9 mouse cellular contexts compared by ENCODE assay signal in genomic region chr4:145245581-145245980, GRCm38 (mm10). TPM values are rescaled to one million over a fixed set of nuclear protein-coding genes. Genes with fewer than 3 reads are reported as not detected.
DNase-seq lines count a peak whose midpoint lies in the region; ATAC-seq and TF ChIP-seq lines count a peak whose summit lies in the region.
"Had no signal": no experiment of that assay in that cellular context is flagged by ENCODE, and none has a peak within 500 bp of the region (broad histone marks: within the 10 kb centered on the region; RNA-seq: fewer than 3 reads in every experiment).

No protein-coding gene starts in this region.

- H3K27ac ChIP-seq in heart, embryonic 14.5 days (replicated peaks in 1 of 2; ENCODE audit: control insufficient read depth in 1 of 2, insufficient read depth in 1 of 2, low read depth in 2 of 2, low read length in 2 of 2): no peak overlapping the region
- H3K27ac ChIP-seq in bone marrow macrophage, adult 2 months (ENCODE audit: insufficient read depth, low read depth, low read length): peak overlapping the region; percentile 84
- H3K27ac ChIP-seq in hindbrain, postnatal 0 days: no peak overlapping the region
- no peak overlapping the region for H3K27ac ChIP-seq in midbrain, embryonic 13.5 days

- no peaks in the 10 kb centered on the region for H3K36me3 ChIP-seq in heart, embryonic 14.5 days (ENCODE audit: control insufficient read depth, insufficient read depth, low read length)
- H3K36me3 ChIP-seq in hindbrain, postnatal 0 days (ENCODE audit: insufficient read depth, low read length): no peaks in the 10 kb centered on the region
- H3K36me3 ChIP-seq in midbrain, embryonic 13.5 days: no peaks in the 10 kb centered on the region

- no peak for DNase-seq in heart, adult 8-10 months (ENCODE audit: low spot score)
- DNase-seq in hindbrain, postnatal 0 days (ENCODE audit: low spot score): no peak
- no peak for DNase-seq in cerebellum, postnatal 25 days
- DNase-seq in layer of hippocampus, adult 18-20 months (ENCODE audit: low spot score in 2 of 2): no peak
- DNase-seq in T-cell, adult 2 months (ENCODE audit: low spot score): no peak
- DNase-seq: cerebellum, adult 11-12 months had no signal

- TF ChIP-seq POLR2A in bone marrow macrophage, adult 2 months (IDR thresholded peaks at IDR 0.05; ENCODE audit: borderline replicate concordance, low read depth, low read length): no peak

- peaks cover 20% of the 10 kb centered on the region for H3K27me3 ChIP-seq in heart, embryonic 14.5 days (ENCODE audit: control insufficient read depth, insufficient read depth, low read length)
- H3K27me3 ChIP-seq in hindbrain, postnatal 0 days (ENCODE audit: insufficient read depth, low read length): 0 out of 2 replicates have a peak, but pooled peaks cover 5% of the 10 kb centered on the region
- H3K27me3 ChIP-seq in midbrain, embryonic 13.5 days: peaks cover 32% of the 10 kb centered on the region

- no peak for ATAC-seq in heart, embryonic 14.5 days (ENCODE audit: insufficient number of reproducible peaks, insufficient read depth, low FRiP score, low read depth)
- ATAC-seq in hindbrain, postnatal 0 days: no peak; the same call in 1 of the 2 replicates
- ATAC-seq in midbrain, embryonic 13.5 days: no peak

- 79% methylated on average over 3 of the region's 3 CpGs for WGBS in heart, embryonic 14.5 days
- WGBS in hindbrain, postnatal 0 days: 91% methylated on average over 3 of the region's 3 CpGs
- 87% methylated on average over 3 of the region's 3 CpGs for WGBS in midbrain, embryonic 13.5 days

- H3K9ac ChIP-seq in heart, embryonic 14.5 days (ENCODE audit: low read length): 0 out of 2 replicates have a peak overlapping the region, but pooled peaks have one; percentile 67
- no peak overlapping the region for H3K9ac ChIP-seq in hindbrain, postnatal 0 days (replicated peaks; ENCODE audit: low read length)
- no peak overlapping the region for H3K9ac ChIP-seq in midbrain, embryonic 13.5 days (replicated peaks)

- peak overlapping the region; percentile 92 for H3K4me2 ChIP-seq in heart, embryonic 14.5 days (ENCODE audit: low read length)
- H3K4me2 ChIP-seq in hindbrain, postnatal 0 days (ENCODE audit: low read depth, low read length): peak overlapping the region; percentile 73
- H3K4me2 ChIP-seq in midbrain, embryonic 13.5 days (replicated peaks): peak overlapping the region; percentile 67

- peaks cover 4 to 5% of the 10 kb centered on the region in 2 experiments; a peak in 1 of 4 replicates for H3K4me1 ChIP-seq in heart, embryonic 14.5 days (ENCODE audit: control insufficient read depth in 2 of 2, insufficient read depth in 2 of 2, low read length in 2 of 2)
- peaks cover 46% of the 10 kb centered on the region for H3K4me1 ChIP-seq in bone marrow macrophage, adult 2 months (ENCODE audit: control insufficient read depth, insufficient read depth, low read length)
- H3K4me1 ChIP-seq in hindbrain, postnatal 0 days (ENCODE audit: insufficient read depth, low read length): peaks cover 8% of the 10 kb centered on the region; the same call in 1 of the 2 replicates
- H3K4me1 ChIP-seq in midbrain, embryonic 13.5 days (replicated peaks): peaks cover 9% of the 10 kb centered on the region

- peak overlapping the region in 1 of 2 experiments; percentile 48; a peak in 1 of 4 replicates for H3K4me3 ChIP-seq in heart, embryonic 14.5 days (ENCODE audit: control insufficient read depth in 1 of 2, insufficient read depth in 1 of 2, low read depth in 1 of 2, low read length in 2 of 2)
- H3K4me3 ChIP-seq in bone marrow macrophage, adult 2 months (ENCODE audit: insufficient read depth, low read length): peak overlapping the region; percentile 94
- peak overlapping the region; percentile 46 for H3K4me3 ChIP-seq in hindbrain, postnatal 0 days (ENCODE audit: low read length)
- H3K4me3 ChIP-seq in midbrain, embryonic 13.5 days (replicated peaks): peak overlapping the region; percentile 43; the same call in 1 of the 2 replicates

- H3K9me3 ChIP-seq in heart, embryonic 14.5 days (ENCODE audit: control insufficient read depth, low read length): no peaks in the 10 kb centered on the region
- no peaks in the 10 kb centered on the region for H3K9me3 ChIP-seq in hindbrain, postnatal 0 days (ENCODE audit: low read length)
- H3K9me3 ChIP-seq in midbrain, embryonic 13.5 days: no peaks in the 10 kb centered on the region

- no peak for TF ChIP-seq CTCF in bone marrow macrophage, adult 2 months (IDR thresholded peaks at IDR 0.05; ENCODE audit: low read depth, low read length)
- no peak for TF ChIP-seq CTCF in hindbrain, postnatal 0 days (IDR thresholded peaks at IDR 0.05; ENCODE audit: low read depth)

RNA-seq across cellular contexts. Expression of gene Tnfrsf1b, which starts 1.1 kb away (rescaled TPM):
- polyA plus RNA-seq in heart, embryonic 14.5 days (2014; fragmentation: Nextera tagmentation; extraction: Ambion mirVana): 3.4 and 3.7 TPM in 2 replicates
- 1 to 10 TPM; 4.6 to 7.7 (median 5.3) TPM for total RNA-seq in heart, adult 8-10 months (2022)
- 181 and 222 TPM in 2 replicates for polyA plus RNA-seq in bone marrow macrophage, adult 2 months (2012; ENCODE audit: insufficient read depth, insufficient read length, missing spikeins)
- total RNA-seq in hindbrain, postnatal 0 days (2014; rRNA removed): 7.3 and 36.8 TPM in 2 replicates
- polyA plus RNA-seq in hindbrain, postnatal 0 days (2015; fragmentation: Nextera tagmentation; extraction: Ambion mirVana): 2.5 and 2.9 TPM in 2 replicates
- polyA plus RNA-seq in midbrain, embryonic 13.5 days (2015; fragmentation: Nextera tagmentation; extraction: Ambion mirVana): 1.8 and 2.0 TPM in 2 replicates
- 1 to 10 TPM; 2.8 to 3.4 TPM for total RNA-seq in layer of hippocampus, adult 18-20 months (2021)

RNA-seq across cellular contexts. Expression of gene Vps13d, which starts 50.8 kb away (rescaled TPM):
- polyA plus RNA-seq in heart, embryonic 14.5 days (2014; fragmentation: Nextera tagmentation; extraction: Ambion mirVana): 10.9 and 11.9 TPM in 2 replicates
- total RNA-seq in heart, adult 8-10 months (2022): 10 to 100 TPM; 76.7 to 88.3 (median 79.4) TPM
- polyA plus RNA-seq in bone marrow macrophage, adult 2 months (2012; ENCODE audit: insufficient read depth, insufficient read length, missing spikeins): 37.4 and 44.8 TPM in 2 replicates
- total RNA-seq in hindbrain, postnatal 0 days (2014; rRNA removed): 32.8 and 35.3 TPM in 2 replicates
- 7.8 and 8.6 TPM in 2 replicates for polyA plus RNA-seq in hindbrain, postnatal 0 days (2015; fragmentation: Nextera tagmentation; extraction: Ambion mirVana)
- 8.1 and 9.4 TPM in 2 replicates for polyA plus RNA-seq in midbrain, embryonic 13.5 days (2015; fragmentation: Nextera tagmentation; extraction: Ambion mirVana)
- 10 to 100 TPM; 62.2 to 72.8 TPM for total RNA-seq in layer of hippocampus, adult 18-20 months (2021)

Comparison
In these comparisons a context has a peak if more than half of its experiments do, and no peak if none do; other contexts are left out.
1. RNA of gene Tnfrsf1b, which starts 1.1 kb away (polyA plus RNA-seq): 181 to 222 TPM in bone marrow macrophage, adult 2 months; 3.4 to 3.7 TPM in heart, embryonic 14.5 days, 2.5 to 2.9 TPM in hindbrain, postnatal 0 days and 1.8 to 2.0 TPM in midbrain, embryonic 13.5 days; every median in the first group is over 10 times any median in the second.
2. Peak in every context shown above with its lines, with median percentiles within 50 percentile points of each other: H3K4me2 ChIP-seq.